Mouse (Mus musculus): ENCODE data around the gene Cryzl2. TPM values are rescaled to one million over a fixed set of nuclear protein-coding genes. Genes with fewer than 3 reads are reported as not detected.

The Cryzl2 gene
- total and polyA plus RNA-seq, 2 experiments from 2014 or later, result 11.4 to 11.6 TPM

GRCm38 (mm10) chr1:157484161-157484560 lies 25.8 kb downstream of the Cryzl2 start:
- Histone ChIP-seq H3K9ac (replicated peaks; ENCODE audit: low read length) (no peak overlapping the region), H3K4me2 (ENCODE audit: low read depth, low read length) (no peak overlapping the region), H3K36me3 (ENCODE audit: insufficient read depth, low read length) (no peaks in the 10 kb centered on the region), H3K4me3 (ENCODE audit: low read length) (no peak overlapping the region), H3K9me3 (ENCODE audit: low read length) (no peaks in the 10 kb centered on the region), H3K4me1 (ENCODE audit: insufficient read depth, low read length) (no peaks in the 10 kb centered on the region), H3K27ac (no peak overlapping the region), H3K27me3 (ENCODE audit: insufficient read depth, low read length) (no peaks in the 10 kb centered on the region)
- no peak for DNase-seq (ENCODE audit: low spot score)
- WGBS, result 91% methylated on average over 4 of the region's 4 CpGs
- ATAC-seq, result no peak
- no peak for TF ChIP-seq CTCF (IDR thresholded peaks at IDR 0.05; ENCODE audit: low read depth)

- Histone ChIP-seq H3K36me3 (ENCODE audit: insufficient read depth, low read length) (no peaks in the 10 kb centered on the region), H3K4me2 (ENCODE audit: low read depth, low read length) (no peak overlapping the region), H3K27me3 (ENCODE audit: insufficient read depth, low read length) (no peaks in the 10 kb centered on the region), H3K9ac (replicated peaks; ENCODE audit: low read length) (no peak overlapping the region), H3K4me3 (ENCODE audit: low read length) (no peak overlapping the region), H3K9me3 (ENCODE audit: low read length) (no peaks in the 10 kb centered on the region), H3K4me1 (ENCODE audit: insufficient read depth, low read length) (no peaks in the 10 kb centered on the region), H3K27ac (no peak overlapping the region)
- TF ChIP-seq CTCF (IDR thresholded peaks at IDR 0.05; ENCODE audit: low read depth), result no peak
- no peak for DNase-seq (ENCODE audit: low spot score)
- no peak for ATAC-seq
- 96% methylated on average over 1 of the region's 1 CpGs for WGBS
Observed at GRCm38 (mm10) chr1:157500657-157501056, 42.3 kb downstream of the Cryzl2 start.

GRCm38 (mm10) chr1:157501352-157501945 lies 43.1 kb downstream of the Cryzl2 start:
- ATAC-seq (peak; percentile 76; the same call in 1 of the 2 replicates), DNase-seq (ENCODE audit: low spot score) (peak; percentile 27)
- no peaks in the 10 kb centered on the region for H3K9me3 ChIP-seq (ENCODE audit: low read length)
- H3K27ac ChIP-seq, result no peak overlapping the region
- H3K4me2 ChIP-seq (ENCODE audit: low read depth, low read length), result no peak overlapping the region
- WGBS, result 82% methylated on average over 6 of the region's 6 CpGs
- H3K9ac ChIP-seq (replicated peaks; ENCODE audit: low read length), result no peak overlapping the region
- no peak for TF ChIP-seq CTCF (IDR thresholded peaks at IDR 0.05; ENCODE audit: low read depth)
- H3K27me3 ChIP-seq (ENCODE audit: insufficient read depth, low read length), result no peaks in the 10 kb centered on the region
- H3K36me3 ChIP-seq (ENCODE audit: insufficient read depth, low read length), result no peaks in the 10 kb centered on the region
- no peaks in the 10 kb centered on the region for H3K4me1 ChIP-seq (ENCODE audit: insufficient read depth, low read length)
- H3K4me3 ChIP-seq (ENCODE audit: low read length), result no peak overlapping the region

DNA sequence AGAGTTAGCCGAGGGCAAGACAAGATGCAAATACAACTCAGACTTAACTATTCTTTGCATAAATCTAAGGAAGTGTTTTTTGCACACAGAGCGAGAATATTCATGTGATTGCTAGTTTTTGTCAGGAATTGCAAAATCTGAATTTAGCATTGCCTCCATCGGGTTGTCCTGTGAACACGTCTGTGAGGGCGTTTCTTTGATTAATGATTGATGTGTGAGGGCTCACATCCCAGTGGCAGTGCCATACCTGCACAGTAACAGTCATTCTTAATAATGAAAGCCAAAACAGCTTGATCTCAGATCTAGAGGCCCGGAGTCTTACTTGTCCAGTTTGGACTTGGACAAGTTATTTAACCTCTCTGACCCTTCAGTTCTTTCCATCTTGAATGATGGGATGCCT lies 44.7 kb downstream of the Cryzl2 start:
- H3K9ac ChIP-seq (replicated peaks; ENCODE audit: low read length), result no peak overlapping the region
- no peak for DNase-seq (ENCODE audit: low spot score)
- H3K9me3 ChIP-seq (ENCODE audit: low read length), result no peaks in the 10 kb centered on the region
- H3K4me1 ChIP-seq (ENCODE audit: insufficient read depth, low read length), result no peaks in the 10 kb centered on the region
- no peak for TF ChIP-seq CTCF (IDR thresholded peaks at IDR 0.05; ENCODE audit: low read depth)
- H3K36me3 ChIP-seq (ENCODE audit: insufficient read depth, low read length), result no peaks in the 10 kb centered on the region
- no peak overlapping the region for H3K27ac ChIP-seq
- no peak overlapping the region for H3K4me2 ChIP-seq (ENCODE audit: low read depth, low read length)
- 60% methylated on average over 6 of the region's 6 CpGs for WGBS
- no peaks in the 10 kb centered on the region for H3K27me3 ChIP-seq (ENCODE audit: insufficient read depth, low read length)
- no peak for ATAC-seq
- no peak overlapping the region for H3K4me3 ChIP-seq (ENCODE audit: low read length)

DNA sequence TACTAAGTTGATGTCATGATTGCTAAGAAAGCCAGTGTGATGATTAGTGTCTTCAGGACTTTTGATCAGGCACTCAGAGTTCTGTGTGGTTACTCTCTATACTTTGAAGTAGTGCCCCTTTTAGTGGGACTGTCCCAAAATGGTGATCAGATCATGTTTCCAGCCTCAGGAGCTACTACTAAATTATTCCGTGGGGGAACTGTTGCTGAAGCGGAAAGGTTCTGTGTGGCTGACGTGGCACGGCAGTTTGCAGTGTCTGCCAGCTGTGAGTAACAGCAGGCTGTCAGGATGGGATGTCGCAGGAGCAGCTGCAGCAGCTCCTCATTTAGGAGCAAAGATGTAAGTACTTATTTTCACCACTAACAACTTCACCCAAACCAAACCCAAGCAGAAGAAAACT lies 48.1 kb downstream of the Cryzl2 start, which contains the start of gene Sec16b:
Gene Sec16b, plus strand, starts transcription at position 207 of the 400 bp plus-strand sequence.
- H3K9me3 ChIP-seq (ENCODE audit: low read length), result no peaks in the 10 kb centered on the region
- no peaks in the 10 kb centered on the region for H3K27me3 ChIP-seq (ENCODE audit: insufficient read depth, low read length)
- TF ChIP-seq CTCF (IDR thresholded peaks at IDR 0.05; ENCODE audit: low read depth), result no peak
- H3K9ac ChIP-seq (replicated peaks; ENCODE audit: low read length), result no peak within 1 kb of the TSS
- no peaks in the 10 kb centered on the region for H3K4me1 ChIP-seq (ENCODE audit: insufficient read depth, low read length)
- DNase-seq (ENCODE audit: low spot score) (peak; percentile 48), ATAC-seq (no peak)
- H3K36me3 ChIP-seq (ENCODE audit: insufficient read depth, low read length), result no peaks in the 10 kb centered on the region
- no peak within 1 kb of the TSS for H3K27ac ChIP-seq
- whole genome bisulfite sequencing, result 13% methylated on average over 5 of the region's 5 CpGs
- H3K4me3 ChIP-seq (ENCODE audit: low read length), result no peak within 1 kb of the TSS
- no peak within 1 kb of the TSS for H3K4me2 ChIP-seq (ENCODE audit: low read depth, low read length)

GRCm38 (mm10) chr1:157506995-157507595 lies 48.7 kb downstream of the Cryzl2 start:
- Histone ChIP-seq H3K9me3 (ENCODE audit: low read length) (no peaks in the 10 kb centered on the region), H3K9ac (replicated peaks; ENCODE audit: low read length) (no peak overlapping the region), H3K4me3 (ENCODE audit: low read length) (no peak overlapping the region), H3K4me1 (ENCODE audit: insufficient read depth, low read length) (no peaks in the 10 kb centered on the region), H3K27ac (no peak overlapping the region), H3K36me3 (ENCODE audit: insufficient read depth, low read length) (no peaks in the 10 kb centered on the region), H3K4me2 (ENCODE audit: low read depth, low read length) (no peak overlapping the region), H3K27me3 (ENCODE audit: insufficient read depth, low read length) (no peaks in the 10 kb centered on the region)
- DNase-seq (ENCODE audit: low spot score) (peak; percentile 60), ATAC-seq (peak; percentile 73)
- TF ChIP-seq CTCF (IDR thresholded peaks at IDR 0.05; ENCODE audit: low read depth), result no peak
- WGBS, result 25% methylated on average over 4 of the region's 4 CpGs

DNA sequence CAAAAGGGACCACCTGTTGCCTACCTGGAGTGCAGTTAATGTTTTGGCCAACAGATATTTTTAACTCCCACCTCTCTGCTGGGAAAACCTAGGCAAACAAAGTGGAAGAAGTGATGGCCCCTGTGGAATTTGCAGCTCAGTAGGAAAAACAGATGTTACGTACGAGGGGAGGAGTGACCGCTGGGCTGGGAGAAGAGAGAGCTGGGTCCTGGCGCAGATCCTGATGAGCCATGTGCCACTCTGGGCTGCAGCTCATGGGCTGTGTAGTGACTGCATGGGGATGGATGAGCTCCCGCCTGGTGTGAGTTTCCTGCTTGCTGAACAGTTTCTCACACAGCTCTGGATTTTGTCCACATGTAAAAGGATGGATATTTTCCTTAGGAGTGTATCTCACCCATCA lies 49.4 kb downstream of the Cryzl2 start:
- no peak for ATAC-seq
- Histone ChIP-seq H3K9ac (replicated peaks; ENCODE audit: low read length) (no peak overlapping the region), H3K27me3 (ENCODE audit: insufficient read depth, low read length) (no peaks in the 10 kb centered on the region), H3K4me2 (ENCODE audit: low read depth, low read length) (no peak overlapping the region), H3K36me3 (ENCODE audit: insufficient read depth, low read length) (no peaks in the 10 kb centered on the region), H3K9me3 (ENCODE audit: low read length) (no peaks in the 10 kb centered on the region), H3K4me3 (ENCODE audit: low read length) (no peak overlapping the region), H3K4me1 (ENCODE audit: insufficient read depth, low read length) (no peaks in the 10 kb centered on the region), H3K27ac (no peak overlapping the region)
- peak; percentile 44 for DNase-seq (ENCODE audit: low spot score)
- 34% methylated on average over 5 of the region's 5 CpGs for WGBS
- no peak for TF ChIP-seq CTCF (IDR thresholded peaks at IDR 0.05; ENCODE audit: low read depth)
